Mouse (Mus musculus) urinary bladder, postnatal 14 days (tissue): ENCODE measurements around the gene Nrbp1.

Experiments used
- DNase-seq: peaks from one replicate; pipeline ENCODE4 v3.0.0; 2021; ENCODE audit warnings: low spot score

Gene Nrbp1

DNA sequence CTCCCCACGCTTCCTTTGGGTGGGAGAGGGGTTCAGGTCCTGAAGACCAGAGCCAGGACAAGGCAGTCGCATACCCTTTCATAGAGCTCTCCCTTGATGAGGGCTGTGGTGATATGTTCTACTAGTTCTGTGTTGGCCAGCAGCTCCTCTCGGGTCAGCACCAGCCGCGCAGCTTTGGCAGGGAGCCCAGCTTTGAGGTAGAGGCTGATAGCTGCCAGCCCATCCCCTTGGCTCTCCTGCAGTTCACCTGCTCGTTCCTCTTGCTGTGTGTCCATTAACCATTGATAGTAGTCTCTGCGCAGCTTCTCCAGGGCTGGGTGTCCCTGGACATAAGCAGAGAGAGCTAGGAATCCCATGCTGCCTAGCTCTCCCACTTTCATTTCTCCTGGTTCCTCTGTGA lies 25.4 kb downstream of the Nrbp1 start:
- peak; percentile 29 for DNase-seq

DNA sequence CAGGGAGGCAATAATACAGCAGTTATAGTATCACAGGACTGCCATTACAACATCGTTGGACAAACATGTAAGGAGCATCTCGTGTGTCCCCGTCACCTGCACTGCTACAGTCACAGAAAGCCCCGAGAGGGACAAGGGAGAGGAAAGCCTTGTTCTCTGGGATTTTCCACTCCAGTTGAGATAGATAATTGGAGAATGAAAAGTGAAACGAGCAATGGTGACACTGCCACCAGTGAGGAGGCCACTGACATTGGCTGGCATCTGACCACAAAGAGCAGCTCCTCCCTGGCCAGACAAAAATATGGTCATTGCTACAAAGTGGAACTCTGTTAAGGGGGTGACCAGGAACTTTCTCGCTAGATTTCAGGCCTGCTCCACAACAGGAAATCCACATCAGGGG lies 27.0 kb downstream of the Nrbp1 start:
- DNase-seq, result no peak

DNA sequence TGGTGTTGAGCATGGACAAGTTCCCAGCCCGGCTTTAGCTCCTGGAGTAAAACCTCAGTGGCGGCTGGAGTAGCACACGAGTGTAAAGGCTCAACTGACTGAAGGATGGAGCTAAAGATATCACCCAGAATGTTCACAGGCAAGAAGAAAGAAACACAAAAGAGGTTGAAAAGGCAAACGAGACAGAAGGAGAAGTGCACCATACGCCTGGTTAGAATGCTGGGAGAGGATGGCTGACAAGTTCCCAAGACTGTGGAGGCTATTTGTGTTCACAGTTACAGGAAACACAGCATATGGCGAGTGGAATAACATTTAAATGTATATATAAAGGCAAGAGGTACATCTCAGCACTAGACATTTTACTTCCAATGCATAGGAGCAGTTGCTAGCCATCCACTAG lies 32.4 kb downstream of the Nrbp1 start:
- DNase-seq, result no peak

DNA sequence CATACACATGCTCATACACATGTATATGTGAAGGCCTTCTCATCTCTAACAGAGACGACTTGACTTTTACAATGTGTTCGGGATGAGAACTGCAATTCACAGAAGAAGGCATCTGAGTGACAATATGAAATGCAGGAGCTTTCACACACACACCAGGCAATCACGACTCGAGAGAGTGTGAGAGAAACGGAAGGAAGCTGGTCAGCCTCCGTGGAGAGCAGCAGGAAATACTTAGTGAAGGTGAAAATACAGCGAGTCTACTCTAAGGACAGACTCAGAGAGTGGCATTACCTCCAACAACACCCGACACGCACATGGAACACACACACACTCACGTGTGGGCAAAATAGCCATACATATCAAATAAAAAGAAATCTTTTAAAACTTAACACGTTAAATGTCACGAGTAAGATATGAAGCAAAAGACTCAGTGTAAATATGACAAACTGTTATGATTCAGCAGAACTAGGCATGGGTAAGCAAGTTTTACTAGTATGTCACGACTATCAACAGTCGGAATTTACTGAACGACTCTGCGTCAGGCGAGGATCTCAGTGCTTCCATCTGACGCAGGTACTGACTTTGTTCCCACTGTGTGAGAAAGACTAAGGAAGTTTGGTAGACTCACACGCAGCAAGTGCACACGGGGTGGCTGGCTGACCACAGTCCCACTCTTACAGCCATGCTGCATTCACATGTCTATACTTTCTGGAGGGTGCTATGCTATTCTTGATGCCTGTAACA lies 38.8 kb downstream of the Nrbp1 start:
- no peak for DNase-seq

DNA sequence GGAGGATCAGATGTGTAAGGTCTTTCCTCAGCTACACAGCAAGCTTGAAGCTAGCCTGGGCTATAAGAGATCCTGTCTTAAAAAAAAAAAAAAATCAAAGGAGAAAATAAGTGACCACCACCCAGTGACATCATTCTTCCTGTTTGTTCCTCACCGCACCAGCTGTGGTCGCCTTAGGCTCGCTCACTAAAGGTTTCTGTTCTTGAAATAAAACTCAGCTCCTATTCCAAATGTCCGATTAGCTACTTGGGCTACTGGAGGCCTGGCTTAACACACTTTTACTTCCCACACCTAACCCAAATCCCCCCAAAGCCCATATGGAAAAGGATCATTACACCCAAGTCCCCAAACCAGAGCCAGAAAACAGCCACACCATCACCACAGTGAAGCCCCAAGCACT lies 47.6 kb downstream of the Nrbp1 start:
- no peak for DNase-seq

DNA sequence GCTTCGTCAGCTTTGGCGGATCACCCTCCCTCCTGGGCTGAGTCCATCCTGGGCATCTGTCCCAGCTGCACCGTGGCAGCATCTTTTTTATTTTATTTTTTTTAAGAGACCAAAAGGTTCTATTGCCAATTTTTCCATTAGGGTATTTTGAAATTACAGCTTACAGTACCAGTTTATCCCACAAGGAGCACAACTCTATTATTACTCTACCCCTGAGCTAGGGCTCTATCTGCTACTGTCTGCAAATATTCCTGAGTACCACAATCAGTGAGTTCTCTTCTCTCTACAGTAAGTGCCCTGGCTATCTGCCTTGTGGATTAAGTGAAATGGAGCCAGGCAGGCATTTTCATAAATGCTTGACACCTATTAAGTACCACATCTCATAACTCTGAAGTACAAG lies 48.0 kb downstream of the Nrbp1 start:
- DNase-seq, result no peak

GRCm38 (mm10) chr5:31289626-31290230 lies 49.1 kb downstream of the Nrbp1 start:
- no peak for DNase-seq

GRCm38 (mm10) chr5:31290521-31291360 lies 50.1 kb downstream of the Nrbp1 start, which contains the start of gene Ift172:
Ift172 (minus strand) TSS chr5:31291116.
- peak; percentile 97 for DNase-seq

- DNase-seq, result no peak
These were observed 50.7 kb downstream of the Nrbp1 start for GRCm38 (mm10) chr5:31291361-31291688.

DNA sequence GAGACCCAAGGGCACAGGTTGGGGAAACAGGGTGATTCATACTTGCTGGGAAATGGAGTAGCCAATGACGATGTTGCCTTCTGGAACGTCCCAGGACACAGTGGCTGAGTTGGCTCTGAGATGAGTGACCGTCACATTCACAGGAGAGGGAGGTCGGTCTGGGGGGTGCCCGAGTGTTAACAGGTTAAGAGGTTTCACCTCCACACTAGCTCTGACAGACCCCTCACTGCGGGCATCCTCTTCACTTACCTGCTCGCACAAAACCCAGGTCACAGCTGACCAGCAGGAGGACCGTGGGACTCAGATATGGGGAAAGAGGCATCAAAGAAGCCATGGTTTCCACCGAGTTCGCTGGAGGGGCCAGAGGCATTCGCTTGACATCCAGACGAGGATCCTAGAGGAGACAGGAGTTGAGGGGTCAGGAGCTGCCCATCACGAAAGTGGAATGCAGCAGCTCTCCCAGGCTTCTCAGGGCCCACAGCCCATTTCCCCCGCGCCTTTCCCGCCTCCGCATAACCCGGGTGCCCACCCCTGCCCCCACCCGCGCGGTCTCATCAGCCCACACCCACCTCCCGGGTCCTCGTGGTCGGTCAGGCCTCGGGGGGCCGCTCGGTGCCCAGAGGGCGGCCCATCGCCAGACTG lies 54.4 kb downstream of the Nrbp1 start:
- no peak for DNase-seq

DNA sequence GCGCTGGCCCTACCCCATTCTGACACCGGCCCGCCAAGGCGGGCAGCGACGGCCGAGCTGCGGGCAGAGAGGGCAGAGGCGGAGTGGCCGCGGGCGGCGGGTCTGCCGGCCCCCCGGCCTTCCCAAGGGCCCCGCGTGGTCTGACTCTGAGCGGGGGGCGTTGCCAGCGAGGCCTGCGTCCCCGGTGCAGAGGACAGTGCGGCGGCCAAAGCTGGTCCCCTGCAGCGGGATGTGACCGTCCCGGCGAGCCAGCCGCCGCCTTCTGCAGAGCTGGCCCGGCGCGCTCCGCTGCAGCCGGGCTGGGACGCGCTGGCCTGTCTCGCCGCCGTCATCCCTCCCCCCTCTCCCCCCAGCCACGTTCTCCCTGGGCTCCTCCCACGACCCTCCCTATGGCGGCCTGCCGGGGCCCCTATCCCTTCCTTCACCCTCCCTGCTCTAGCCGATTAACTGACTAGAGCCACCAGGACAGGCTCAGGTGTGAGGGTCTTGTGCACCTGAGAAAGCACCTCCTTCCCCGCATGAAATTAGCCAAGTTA lies 55.0 kb downstream of the Nrbp1 start, which contains the start of gene Fndc4:
Fndc4 (minus strand) TSS at position 475 of the 536 bp plus-strand sequence.
- DNase-seq, result peak; percentile 11

- no peak for DNase-seq
These were observed 56.5 kb downstream of the Nrbp1 start, which contains the start of gene Gckr for GRCm38 (mm10) chr5:31297047-31297757. Gckr (plus strand) TSS chr5:31297443.

DNA sequence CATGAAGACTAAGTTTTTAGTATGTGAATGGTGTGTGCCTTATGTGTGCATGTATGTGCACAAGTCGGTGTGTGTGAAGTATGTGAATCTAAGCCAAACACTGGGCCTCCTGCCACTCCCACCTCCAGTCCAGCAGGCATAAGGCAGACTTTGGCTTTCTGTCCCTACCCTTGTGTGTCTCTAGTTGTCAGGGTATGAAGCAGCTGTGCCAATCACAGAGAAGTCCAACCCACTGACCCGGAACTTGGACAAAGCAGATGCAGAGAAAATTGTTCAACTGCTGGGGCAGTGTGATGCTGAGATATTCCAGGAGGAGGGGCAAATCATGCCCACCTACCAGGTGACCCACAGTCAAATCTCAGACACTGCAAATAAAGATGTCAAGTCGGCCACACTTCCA lies 57.3 kb downstream of the Nrbp1 start:
- no peak for DNase-seq

- no peak for DNase-seq
These were observed 57.8 kb downstream of the Nrbp1 start for GRCm38 (mm10) chr5:31298486-31298885.
